In the genomic region with DNA sequence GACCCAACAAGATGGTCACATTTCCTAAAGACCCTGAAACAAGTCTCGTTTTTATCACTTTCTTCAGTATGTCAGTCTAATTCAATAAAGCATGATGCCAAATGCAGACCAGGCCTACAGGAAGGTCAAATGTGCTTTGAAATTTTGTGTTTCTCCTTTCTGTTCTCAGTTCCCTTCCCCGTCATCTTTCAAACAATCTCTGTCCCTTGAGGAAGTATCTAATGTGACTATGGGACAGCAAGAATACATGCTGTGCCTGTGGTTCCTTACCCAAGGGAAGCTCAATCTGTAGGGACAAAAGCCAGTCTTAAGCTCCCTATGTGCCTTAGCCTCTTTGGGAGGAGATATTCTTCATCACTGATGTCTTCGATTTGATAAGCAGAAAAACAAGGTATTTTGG, we compare ENCODE assay signal across 24 mouse cellular contexts. TPM values are rescaled to one million over a fixed set of nuclear protein-coding genes. Genes with fewer than 3 reads are reported as not detected.
DNase-seq lines count a peak whose midpoint lies in the region; ATAC-seq and TF ChIP-seq lines count a peak whose summit lies in the region.
"Had no signal": no experiment of that assay in that cellular context is flagged by ENCODE, and none has a peak within 500 bp of the region (broad histone marks: within the 10 kb centered on the region; RNA-seq: fewer than 3 reads in every experiment).

No protein-coding gene starts in this region.

- no peak for TF ChIP-seq CTCF in cerebellum, adult 2 months (IDR thresholded peaks at IDR 0.05; ENCODE audit: borderline replicate concordance, insufficient read depth, low read depth, low read length)

- ATAC-seq in common myeloid progenitor, adult 5-6 weeks (replicated peaks; ENCODE audit: low read depth, poor library complexity, severe bottlenecking), result 0 out of 2 replicates have a peak, but pooled peaks have one; percentile 52
- ATAC-seq in megakaryocyte progenitor cell, adult 5-6 weeks (replicated peaks; ENCODE audit: poor library complexity), result peak; percentile 65
- ATAC-seq: forebrain, embryonic 13.5 days; forebrain, postnatal 0 days; hindbrain, postnatal 0 days; Patski had no signal

- H3K27me3 ChIP-seq in cerebellum, adult 2 months (ENCODE audit: control insufficient read depth, insufficient read depth, low read length), result no peaks in the 10 kb centered on the region
- H3K27me3 ChIP-seq: embryonic facial prominence, embryonic 13.5 days; forebrain, embryonic 13.5 days; hindbrain, embryonic 13.5 days had no signal

- WGBS in cerebellum, adult 2 months, result 82% methylated on average over 3 of the region's 3 CpGs

- TF ChIP-seq POLR2A in cerebellum, adult 2 months (IDR thresholded peaks at IDR 0.05; ENCODE audit: borderline replicate concordance, insufficient read depth, low read length), result no peak

- intact Hi-C loops in heart, postnatal 14 days (cut with DNase I), result no loop called here

- no peak overlapping the region for H3K4me3 ChIP-seq in cerebellum, adult 2 months (replicated peaks; ENCODE audit: insufficient read depth, low read depth, low read length)
- H3K4me3 ChIP-seq: embryonic facial prominence, embryonic 13.5 days; forebrain, embryonic 13.5 days; gastrocnemius, adult 2 months; heart, embryonic 10.5 days; hindbrain, embryonic 13.5 days had no signal

- no peak overlapping the region for H3K27ac ChIP-seq in cerebellum, adult 2 months (ENCODE audit: insufficient read depth, low read length)
- H3K27ac ChIP-seq: embryonic facial prominence, embryonic 13.5 days; forebrain, embryonic 13.5 days; gastrocnemius, adult 2 months; heart, embryonic 10.5 days; hindbrain, embryonic 13.5 days; hindbrain, postnatal 0 days had no signal

- H3K4me1 ChIP-seq in cerebellum, adult 2 months (ENCODE audit: control insufficient read depth, insufficient read depth, low read length), result no peaks in the 10 kb centered on the region
- H3K4me1 ChIP-seq: embryonic facial prominence, embryonic 13.5 days; forebrain, embryonic 13.5 days; heart, embryonic 10.5 days; hindbrain, embryonic 13.5 days had no signal

- peak; percentile 7 for DNase-seq in heart, adult 8-10 months (ENCODE audit: low spot score)
- no peak for DNase-seq in heart, postnatal 14 days
- peak; percentile 29 for DNase-seq in A20 (ENCODE audit: low read depth, low spot score)
- no peak for DNase-seq in frontal cortex, adult 2 months (ENCODE audit: extremely low spot score in 1 of 2, low spot score in 1 of 2)
- DNase-seq in ovary, postnatal 14 days (ENCODE audit: low spot score), result no peak
- DNase-seq in cerebellum, adult 2 months, result no peak
- DNase-seq: adrenal gland, adult 2 months; adrenal gland, postnatal 25 days; cerebellum, adult 11 months; cerebellum, adult 9-10 months; cerebellum, postnatal 25 days; forebrain, postnatal 0 days; gastrocnemius, adult 2 months; gastrocnemius, postnatal 25 days; heart, adult 11 months; heart, postnatal 10 days had no signal

RNA-seq across cellular contexts. Expression of gene Ctsh, which starts 39.3 kb away (rescaled TPM):
- 10 to 100 TPM; 43.8 to 66.2 (median 55.1) TPM for total RNA-seq in heart, adult 8-10 months (2022)
- 10 to 100 TPM; 39.9 to 40.0 TPM for total RNA-seq in heart, postnatal 14 days (2021)
- 8.8 and 19.2 TPM in 2 replicates for total RNA-seq in common myeloid progenitor, adult 5-6 weeks (2017)
- total RNA-seq in megakaryocyte progenitor cell, adult 5-6 weeks (2015), result 78.9 and 96.1 TPM in 2 replicates
- 44.7 and 52.8 TPM in 2 replicates for total RNA-seq in megakaryocyte progenitor cell, adult 5-6 weeks (2017)
- 17.5 and 21.4 TPM in 2 replicates for polyA plus RNA-seq in frontal cortex, adult 2 months (2012; rRNA removed)
- polyA plus RNA-seq in cerebellum, adult 2 months (2012; rRNA removed), result 13.8 and 16.3 TPM in 2 replicates

Comparison
In these comparisons a context has a peak if more than half of its experiments do, and no peak if none do; other contexts are left out.
1. DNase-seq: peak in heart, adult 8-10 months (single experiment) and A20 (single experiment); none in heart, postnatal 14 days (0 of 2), frontal cortex, adult 2 months (0 of 2), ovary, postnatal 14 days (single experiment) and cerebellum, adult 2 months (0 of 2).